Mouse (Mus musculus) forebrain, embryonic 12.5 days (tissue): Measurements from ENCODE around the gene Chka. TPM values are rescaled to one million over a fixed set of nuclear protein-coding genes. Genes with fewer than 3 reads are reported as not detected.

ENCODE experiments used
- ATAC-seq: fragments of 200-750 bp; cut with Nextera tagmentation; 2 replicates; pipeline ENCODE4 v1.8.0; 2017; ENCODE audit warnings: moderate TSS enrichment; ENCODE audit not compliant: low FRiP score
- H3K27ac ChIP-seq: fragments of 300-500 bp; sonication (generic); 2 replicates; pipeline ENCODE4 v1.5.1; 2016; ENCODE audit warnings: mild to moderate bottlenecking
- H3K27me3 ChIP-seq: fragments of 300-500 bp; sonication (generic); 2 replicates; pipeline ENCODE4 v1.6.1; 2016; ENCODE audit warnings: mild to moderate bottlenecking
- H3K36me3 ChIP-seq: fragments of 300-500 bp; sonication (generic); replicated peaks from 2 replicates; pipeline ENCODE4 v1.6.1; 2016; ENCODE audit warnings: mild to moderate bottlenecking
- H3K4me1 ChIP-seq: fragments of 300-500 bp; sonication (generic); 2 replicates; pipeline ENCODE4 v1.6.1; 2016
- H3K4me2 ChIP-seq: fragments of 300-500 bp; sonication (generic); 2 replicates; pipeline ENCODE4 v1.6.1; 2016; ENCODE audit warnings: mild to moderate bottlenecking, moderate library complexity
- H3K4me3 ChIP-seq: fragments of 300-500 bp; sonication (generic); replicated peaks from 2 replicates; pipeline ENCODE4 v1.5.1; 2016; ENCODE audit warnings: mild to moderate bottlenecking
- H3K9ac ChIP-seq: fragments of 300-500 bp; sonication (generic); 2 replicates; pipeline ENCODE4 v1.6.1; 2016; ENCODE audit warnings: mild to moderate bottlenecking
- H3K9me3 ChIP-seq: fragments of 300-500 bp; sonication (generic); 2 replicates; pipeline ENCODE4 v1.6.1; 2016
- whole genome bisulfite sequencing: fragments of 180-500 bp; shearing (Covaris S2); methylation state at CpG from one replicate; pipeline ENCODE4 v1.1.7; 2016; 5-methylcytosine and 5-hydroxymethylcytosine counted together
- polyA plus RNA-seq: library from polyadenylated mRNA; unstranded; fragments of >200 nt; fragmentation: Nextera tagmentation; extraction: Ambion mirVana; gene quantifications from 2 replicates; pipeline ENCODE4 v1.2.1, GENCODE M21; 2016

The Chka gene
- polyA plus RNA-seq, 1 experiment from 2014 or later = 69.6 TPM

- ATAC-seq = no peak
- Histone ChIP-seq H3K27ac (no peak overlapping the region), H3K27me3 (no peaks in the 10 kb centered on the region), H3K36me3 (no peaks in the 10 kb centered on the region), H3K9me3 (no peaks in the 10 kb centered on the region), H3K4me3 (no peak overlapping the region), H3K4me2 (no peak overlapping the region), H3K4me1 (peaks cover 15% of the 10 kb centered on the region), H3K9ac (no peak overlapping the region)
- 85% methylated on average over 4 of the region's 4 CpGs for WGBS
These were observed 76.4 kb downstream of the Chka start for GRCm38 (mm10) chr19:3927989-3928388.

GRCm38 (mm10) chr19:3928779-3929178 lies 77.2 kb downstream of the Chka start:
- ATAC-seq = no peak
- H3K4me1 ChIP-seq = peaks cover 13% of the 10 kb centered on the region
- H3K27ac ChIP-seq = no peak overlapping the region
- no peaks in the 10 kb centered on the region for H3K27me3 ChIP-seq
- H3K9ac ChIP-seq = no peak overlapping the region
- no peak overlapping the region for H3K4me3 ChIP-seq
- H3K36me3 ChIP-seq = no peaks in the 10 kb centered on the region
- 85% methylated on average over 4 of the region's 4 CpGs for WGBS
- H3K9me3 ChIP-seq = no peaks in the 10 kb centered on the region
- H3K4me2 ChIP-seq = no peak overlapping the region

- no peak within 1 kb of the TSS for H3K9ac ChIP-seq
- peak within 1 kb of the TSS; percentile 44; the same call in 1 of the 2 replicates for H3K27ac ChIP-seq
- no peaks in the 10 kb centered on the region for H3K36me3 ChIP-seq
- peaks cover 11% of the 10 kb centered on the region for H3K4me1 ChIP-seq
- H3K4me3 ChIP-seq = no peak within 1 kb of the TSS
- no peaks in the 10 kb centered on the region for H3K9me3 ChIP-seq
- ATAC-seq = no peak
- peaks cover 1% of the 10 kb centered on the region; the same call in 1 of the 2 replicates for H3K27me3 ChIP-seq
- no peak within 1 kb of the TSS for H3K4me2 ChIP-seq
- 65% methylated on average over 12 of the region's 12 CpGs for WGBS
These were observed 77.8 kb downstream of the Chka start, which contains the start of gene Aldh3b1 for GRCm38 (mm10) chr19:3929211-3929941. Gene Aldh3b1, minus strand, starts transcription at chr19:3929808.

- peaks cover 15% of the 10 kb centered on the region for H3K4me1 ChIP-seq
- no peak overlapping the region for H3K9ac ChIP-seq
- H3K27me3 ChIP-seq = peaks cover 10% of the 10 kb centered on the region; the same call in 1 of the 2 replicates
- H3K4me3 ChIP-seq = no peak overlapping the region
- WGBS = 78% methylated on average over 21 of the region's 21 CpGs
- no peaks in the 10 kb centered on the region for H3K36me3 ChIP-seq
- no peaks in the 10 kb centered on the region for H3K9me3 ChIP-seq
- no peak overlapping the region for H3K4me2 ChIP-seq
- no peak for ATAC-seq
- H3K27ac ChIP-seq = 0 out of 2 replicates have a peak overlapping the region, but pooled peaks have one; percentile 44
These were observed 78.9 kb downstream of the Chka start for GRCm38 (mm10) chr19:3930262-3931057.

GRCm38 (mm10) chr19:3931716-3932115 lies 80.1 kb downstream of the Chka start:
- WGBS = 91% methylated on average over 9 of the region's 9 CpGs
- H3K4me3 ChIP-seq = no peak overlapping the region
- ATAC-seq = no peak
- H3K4me2 ChIP-seq = no peak overlapping the region
- no peak overlapping the region for H3K9ac ChIP-seq
- no peaks in the 10 kb centered on the region for H3K36me3 ChIP-seq
- H3K27ac ChIP-seq = no peak overlapping the region
- H3K4me1 ChIP-seq = peaks cover 24% of the 10 kb centered on the region
- H3K27me3 ChIP-seq = peaks cover 23% of the 10 kb centered on the region
- no peaks in the 10 kb centered on the region for H3K9me3 ChIP-seq

GRCm38 (mm10) chr19:3935032-3935895 lies 83.7 kb downstream of the Chka start, which contains the start of gene Unc93b1:
Gene Unc93b1, plus strand, starts transcription at chr19:3935186.
- H3K27me3 ChIP-seq = peaks cover 28% of the 10 kb centered on the region
- no peak within 1 kb of the TSS for H3K27ac ChIP-seq
- no peaks in the 10 kb centered on the region for H3K9me3 ChIP-seq
- no peaks in the 10 kb centered on the region for H3K36me3 ChIP-seq
- ATAC-seq = peak; percentile 71
- peak within 1 kb of the TSS; percentile 33 for H3K9ac ChIP-seq
- peak within 1 kb of the TSS; percentile 40 for H3K4me3 ChIP-seq
- 5% methylated on average over 42 of the region's 42 CpGs for WGBS
- peak within 1 kb of the TSS; percentile 58 for H3K4me2 ChIP-seq
- H3K4me1 ChIP-seq = peaks cover 14% of the 10 kb centered on the region

GRCm38 (mm10) chr19:3935896-3936850 lies 84.6 kb downstream of the Chka start:
- peaks cover 14% of the 10 kb centered on the region for H3K4me1 ChIP-seq
- peak overlapping the region; percentile 58 for H3K4me2 ChIP-seq
- H3K9ac ChIP-seq = peak overlapping the region; percentile 33; the same call in 1 of the 2 replicates
- no peaks in the 10 kb centered on the region for H3K36me3 ChIP-seq
- peaks cover 28% of the 10 kb centered on the region for H3K27me3 ChIP-seq
- H3K9me3 ChIP-seq = no peaks in the 10 kb centered on the region
- no peak overlapping the region for H3K27ac ChIP-seq
- WGBS = 6% methylated on average over 22 of the region's 22 CpGs
- no peak for ATAC-seq
- peak overlapping the region; percentile 40 for H3K4me3 ChIP-seq

GRCm38 (mm10) chr19:3942315-3942714 lies 90.7 kb downstream of the Chka start:
- Histone ChIP-seq H3K27me3 (peaks cover 14% of the 10 kb centered on the region), H3K4me2 (no peak overlapping the region), H3K9ac (no peak overlapping the region), H3K36me3 (no peaks in the 10 kb centered on the region), H3K4me1 (peaks cover 4% of the 10 kb centered on the region; the same call in 1 of the 2 replicates), H3K9me3 (no peaks in the 10 kb centered on the region), H3K27ac (no peak overlapping the region), H3K4me3 (no peak overlapping the region)
- no peak for ATAC-seq
- 90% methylated on average over 7 of the region's 7 CpGs for WGBS

GRCm38 (mm10) chr19:3942986-3943735 lies 91.6 kb downstream of the Chka start:
- no peak for ATAC-seq
- 26% methylated on average over 27 of the region's 27 CpGs for WGBS
- no peak overlapping the region for H3K27ac ChIP-seq
- H3K36me3 ChIP-seq = no peaks in the 10 kb centered on the region
- peak overlapping the region; percentile 10; the same call in 1 of the 2 replicates for H3K4me2 ChIP-seq
- H3K4me1 ChIP-seq = peaks cover 4% of the 10 kb centered on the region; the same call in 1 of the 2 replicates
- peaks cover 14% of the 10 kb centered on the region for H3K27me3 ChIP-seq
- H3K9ac ChIP-seq = no peak overlapping the region
- H3K9me3 ChIP-seq = no peaks in the 10 kb centered on the region
- no peak overlapping the region for H3K4me3 ChIP-seq
